Mouse (Mus musculus): Measurements from ENCODE around the gene Hsd17b6.
"Not testable (repeated sequence)": the region's sequence is repeated elsewhere in the genome, so short reads cannot be mapped to it uniquely, and the experiment has no call there.

Hsd17b6 gene

GRCm38 (mm10) chr10:128007446-128007845, at the start of gene Hsd17b6:
TSS of gene Hsd17b6 (minus strand) at chr10:128007611.
- no peak for DNase-seq

- no peak for DNase-seq
These were observed 45.6 kb upstream of the Hsd17b6 start for GRCm38 (mm10) chr10:128053001-128053400.

- DNase-seq, result not testable (repeated sequence)
These were observed 44.7 kb upstream of the Hsd17b6 start for GRCm38 (mm10) chr10:128052136-128052535.

GRCm38 (mm10) chr10:128051589-128051988, 44.2 kb upstream of the Hsd17b6 start:
- no peak for DNase-seq

- DNase-seq, result no peak
These were observed 42.9 kb upstream of the Hsd17b6 start for GRCm38 (mm10) chr10:128050355-128050754.

GRCm38 (mm10) chr10:128049741-128050140, 42.3 kb upstream of the Hsd17b6 start:
- DNase-seq, result no peak

DNA sequence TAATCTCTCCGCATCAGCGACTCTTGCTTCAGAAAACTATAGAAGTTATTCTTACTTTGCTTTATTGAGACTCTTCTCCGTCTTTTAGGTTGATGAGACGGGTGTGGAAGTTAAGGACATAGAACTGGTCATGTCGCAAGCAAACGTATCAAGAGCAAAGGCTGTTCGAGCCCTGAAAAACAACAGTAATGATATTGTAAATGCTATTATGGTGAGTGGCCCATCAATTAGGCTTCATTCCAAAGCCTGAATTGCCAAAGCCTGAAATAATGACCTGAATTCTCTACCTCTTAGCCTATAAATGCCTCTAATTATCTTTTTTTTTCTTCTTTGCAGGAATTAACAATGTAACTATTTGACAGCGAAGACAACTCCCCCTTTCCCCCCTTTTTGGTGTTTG, 40.7 kb upstream of the Hsd17b6 start:
- DNase-seq, result no peak

- no peak for DNase-seq
These were observed 35.8 kb upstream of the Hsd17b6 start for GRCm38 (mm10) chr10:128043041-128043835.

DNA sequence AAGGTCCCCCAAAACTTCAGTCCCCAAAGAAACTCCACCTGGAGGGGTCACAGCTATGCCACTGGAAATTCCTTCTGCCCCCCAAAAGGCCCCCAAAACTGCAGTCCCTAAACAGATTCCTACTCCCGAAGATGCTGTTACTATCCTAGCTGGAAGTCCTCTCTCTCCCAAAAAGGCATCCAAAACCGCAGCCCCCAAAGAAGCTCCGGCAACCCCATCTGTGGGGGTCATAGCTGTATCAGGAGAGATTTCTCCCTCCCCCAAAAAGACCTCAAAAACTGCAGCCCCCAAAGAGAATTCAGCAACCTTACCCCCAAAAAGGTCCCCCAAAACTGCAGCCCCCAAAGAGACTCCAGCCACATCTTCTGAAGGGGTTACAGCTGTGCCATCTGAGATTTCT, 35.1 kb upstream of the Hsd17b6 start:
- DNase-seq, result no peak

- no peak for DNase-seq
These were observed 34.2 kb upstream of the Hsd17b6 start for GRCm38 (mm10) chr10:128041636-128042035.

DNA sequence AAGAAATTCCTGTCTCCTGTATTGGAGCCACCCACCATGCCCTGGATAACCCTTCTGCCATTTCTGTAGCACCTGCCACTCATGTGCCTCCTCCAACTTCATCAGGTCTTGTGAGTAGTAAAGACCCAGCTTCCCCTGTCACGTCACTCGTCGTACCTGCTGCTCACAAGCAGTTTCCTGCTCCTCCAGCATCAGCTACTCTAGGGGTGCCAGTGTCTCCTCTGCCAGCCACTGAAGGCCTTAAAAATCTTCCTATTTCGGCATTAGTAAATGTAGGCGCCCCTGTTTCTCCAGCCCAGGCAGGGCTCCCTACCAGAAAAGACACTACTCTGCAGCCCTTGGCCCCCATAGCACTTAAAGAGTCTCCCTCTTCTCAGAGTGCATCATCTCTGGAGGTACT, 32.9 kb upstream of the Hsd17b6 start:
- DNase-seq, result no peak

DNA sequence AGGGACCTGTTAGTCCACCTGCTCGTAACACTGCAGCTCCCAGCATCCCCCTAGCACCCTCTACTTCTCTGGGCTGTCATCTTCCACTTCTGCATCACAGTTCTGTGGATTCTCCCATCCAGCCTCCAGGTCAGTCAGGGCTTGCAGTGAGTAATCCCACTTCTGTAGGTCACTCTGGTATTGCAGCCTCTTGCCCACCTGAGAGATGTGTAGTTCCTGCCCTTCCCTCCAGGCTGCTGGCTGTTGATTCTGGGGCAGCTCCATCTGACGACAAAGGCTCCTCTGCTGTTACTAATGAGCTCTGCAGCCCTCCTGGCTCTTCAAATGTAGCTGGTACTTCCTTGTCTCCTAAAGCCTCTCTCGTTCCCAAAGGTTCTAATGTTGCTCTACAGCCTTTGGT, 32.4 kb upstream of the Hsd17b6 start:
- no peak for DNase-seq

DNA sequence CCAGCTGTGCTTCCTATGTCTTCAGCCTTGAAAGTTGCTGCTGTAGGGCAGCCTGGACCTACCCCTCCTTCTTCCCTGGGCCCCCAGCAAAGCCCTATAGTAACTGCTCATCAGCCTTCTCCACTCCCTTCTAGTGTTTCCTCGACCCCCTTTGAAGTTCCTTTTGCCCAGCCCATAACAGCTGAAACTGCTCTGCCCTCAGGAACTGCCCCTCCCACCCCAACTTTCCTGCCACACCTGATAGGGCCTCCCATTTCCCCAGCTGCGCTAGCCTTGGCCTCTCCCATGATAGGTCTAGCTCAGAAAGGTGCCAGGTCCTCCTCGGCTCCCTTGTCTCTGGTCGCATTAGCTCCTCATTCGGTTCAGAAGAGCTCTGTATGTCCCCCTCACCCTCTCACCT, 31.8 kb upstream of the Hsd17b6 start:
- DNase-seq, result peak; percentile 81

DNA sequence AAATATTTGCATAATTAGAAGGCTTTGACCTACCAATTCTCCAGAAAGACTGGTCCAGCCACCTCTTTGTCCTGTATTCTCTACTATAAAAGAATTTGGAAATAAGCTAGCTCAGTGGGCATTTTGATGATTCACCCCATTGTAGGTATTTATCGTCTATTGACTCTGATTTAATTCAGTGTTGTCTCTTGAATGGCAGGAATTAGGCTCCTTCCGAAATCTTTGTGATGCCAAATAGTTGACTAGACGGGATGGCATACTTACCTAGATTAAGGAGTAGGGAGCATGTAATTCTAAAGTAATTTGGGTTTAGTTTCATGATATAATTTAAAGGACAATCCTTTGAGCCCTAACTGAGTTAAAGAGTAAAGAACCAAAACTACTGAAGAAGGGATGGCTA, 30.5 kb upstream of the Hsd17b6 start:
- no peak for DNase-seq

- peak; percentile 53 for DNase-seq
These were observed 29.5 kb upstream of the Hsd17b6 start for GRCm38 (mm10) chr10:128036746-128037425.

DNA sequence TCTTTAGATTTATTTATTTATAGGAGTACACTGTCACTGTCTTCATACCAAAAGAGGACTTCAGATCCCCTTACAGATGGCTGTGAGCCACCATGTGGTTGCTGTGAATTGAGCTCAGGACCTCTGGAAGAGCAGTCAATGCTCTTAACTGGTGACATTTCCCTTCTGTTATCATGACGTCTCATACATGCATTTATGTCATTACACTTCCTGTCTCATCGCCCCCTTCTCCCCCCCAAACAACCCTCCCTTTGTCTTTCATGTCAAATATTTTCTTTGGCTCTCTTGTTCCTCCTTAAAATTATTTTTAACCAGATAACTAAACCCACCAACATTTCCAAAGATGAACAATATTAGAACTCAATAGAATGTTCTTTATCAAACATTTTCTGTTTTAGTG, 23.4 kb upstream of the Hsd17b6 start:
- DNase-seq, result no peak

GRCm38 (mm10) chr10:128029931-128030330, 22.5 kb upstream of the Hsd17b6 start:
- no peak for DNase-seq

- no peak for DNase-seq
These were observed 16.1 kb upstream of the Hsd17b6 start for GRCm38 (mm10) chr10:128023496-128023895.

DNA sequence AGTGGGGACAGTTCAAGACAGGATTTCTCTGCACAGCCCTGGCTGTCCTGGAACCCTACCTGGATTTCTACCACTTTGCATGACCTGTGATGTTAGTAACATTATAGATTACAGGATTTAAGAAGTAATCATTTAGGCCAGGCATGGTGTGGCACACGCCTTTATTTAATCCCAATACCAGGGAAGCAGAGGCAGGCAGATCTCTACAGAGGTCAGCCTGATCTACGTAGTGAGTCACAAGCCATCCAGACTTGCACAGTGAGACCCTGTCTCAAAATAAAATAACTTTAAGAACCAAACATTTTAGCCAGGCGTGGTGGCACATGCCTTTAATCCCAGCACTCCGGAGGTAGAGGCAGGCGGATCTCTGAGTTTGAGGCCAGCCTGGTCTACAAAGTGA, 14.8 kb upstream of the Hsd17b6 start:
- no peak for DNase-seq

DNA sequence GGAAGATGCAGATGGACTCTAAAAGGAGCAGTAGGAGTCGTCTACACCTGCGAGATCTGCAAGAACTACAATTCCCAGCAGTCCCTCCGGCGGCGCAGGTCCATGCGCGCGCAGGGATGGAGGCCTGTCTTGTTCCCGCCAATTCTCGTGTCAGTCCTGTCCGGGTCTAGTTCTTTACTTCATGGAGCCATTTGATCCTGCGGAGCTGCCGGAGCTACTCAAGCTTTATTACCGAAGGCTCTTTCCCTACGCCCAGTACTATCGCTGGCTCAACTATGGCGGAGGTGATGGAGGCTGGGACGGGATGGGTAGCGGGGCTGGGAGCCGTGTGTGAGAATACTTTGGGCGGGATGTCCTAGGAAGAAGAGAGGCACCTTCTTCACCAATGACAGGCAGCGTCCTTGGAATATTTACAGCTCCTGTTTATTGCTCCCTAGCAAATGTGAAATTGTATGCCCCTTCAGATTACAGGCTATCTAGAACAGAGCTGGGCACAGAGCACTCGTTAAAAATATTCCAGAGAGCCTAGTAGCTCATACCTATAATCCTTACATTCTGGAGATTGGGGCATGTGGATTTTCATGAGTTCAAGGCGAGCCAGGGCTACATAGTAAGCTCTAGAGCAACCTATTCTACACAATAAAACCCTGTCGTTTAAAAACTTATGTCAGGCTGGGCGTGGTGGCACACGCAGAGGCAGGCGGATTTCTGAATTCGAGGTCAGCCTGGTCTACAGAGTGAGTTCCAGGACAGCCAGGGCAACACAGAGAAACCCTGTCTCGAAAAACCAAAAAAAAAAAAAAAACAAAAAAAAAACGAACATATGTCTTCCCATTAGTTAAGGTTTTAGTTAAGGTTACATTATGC, 7.9 kb upstream of the Hsd17b6 start, which contains the start of gene Prim1:
Prim1 (plus strand) TSS at position 101 of the 867 bp plus-strand sequence.
- peak; percentile 89 for DNase-seq

DNA sequence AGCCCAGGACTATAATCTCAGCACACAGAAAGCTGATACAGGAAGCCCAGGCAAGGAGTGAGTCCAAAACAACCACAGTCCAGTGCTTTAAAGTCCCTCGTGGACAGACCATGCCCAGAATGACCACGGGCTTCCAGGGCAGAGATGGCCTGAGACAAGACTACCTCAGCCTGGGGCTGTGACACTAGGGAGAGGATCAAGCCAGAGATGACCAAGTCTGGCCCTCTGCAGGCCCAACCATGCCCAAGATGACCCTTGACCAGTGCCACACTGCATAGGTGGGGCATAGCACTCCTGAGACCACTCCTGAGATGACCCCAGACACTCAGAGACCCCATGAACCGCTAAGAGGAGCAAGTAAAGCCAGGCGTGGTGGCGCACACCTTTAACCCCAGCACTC, 2.3 kb upstream of the Hsd17b6 start:
- no peak for DNase-seq

- DNase-seq, result peak; percentile 76
These were observed 937 bp upstream of the Hsd17b6 start for GRCm38 (mm10) chr10:128008207-128008889.

DNA sequence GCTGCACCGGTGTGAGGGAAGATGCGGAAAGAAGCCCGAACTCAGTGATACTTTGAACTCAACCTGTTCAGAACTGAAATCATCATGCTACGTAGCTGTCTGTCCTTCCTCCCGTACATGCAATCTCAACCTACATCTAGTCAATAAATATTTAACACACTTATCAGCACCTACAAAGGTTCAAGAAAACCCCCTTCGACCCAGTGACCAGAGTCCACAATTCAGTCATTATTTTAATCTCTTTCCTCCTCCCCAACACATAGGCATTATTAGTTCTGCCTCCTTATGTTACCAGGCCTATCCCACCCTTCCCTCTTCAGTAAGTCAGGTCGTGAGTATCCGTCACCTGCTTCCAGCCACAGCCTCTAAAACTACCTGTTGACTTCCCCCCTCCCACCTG, 1.9 kb downstream of the Hsd17b6 start:
- DNase-seq, result no peak

All from liver (tissue).